Mouse (Mus musculus) ES-Bruce4 (cell line): ENCODE data around the gene Adcy3.

Experiments
- CTCF ChIP-seq: IDR thresholded peaks from one replicate; pipeline ENCODE4 v1.8.1; 2011; ENCODE audit warnings: low read depth, low read length
- POLR2A ChIP-seq: IDR thresholded peaks from one replicate; pipeline ENCODE4 v1.8.1; 2011; ENCODE audit warnings: low read length; ENCODE audit not compliant: insufficient read depth

DNA sequence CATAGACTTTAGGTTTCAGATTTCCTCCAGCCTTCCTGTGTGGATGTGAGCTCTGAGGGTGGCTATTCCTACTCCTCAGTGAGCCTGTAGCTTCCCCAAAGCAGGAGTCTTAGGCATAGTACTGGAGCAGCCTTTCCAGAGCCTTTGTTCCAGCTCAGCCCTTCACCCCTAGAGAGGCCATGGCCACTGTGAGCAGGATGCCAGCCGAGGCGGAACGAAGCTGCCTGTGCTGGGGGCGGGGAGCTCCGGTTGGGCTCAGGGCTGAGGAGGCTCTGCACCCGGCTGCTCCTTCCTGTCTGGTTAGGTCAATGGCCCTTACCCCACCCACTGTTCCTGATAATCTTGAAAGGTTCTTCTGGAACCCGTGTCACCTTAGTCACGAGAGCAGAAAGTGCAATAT, 80.0 kb downstream of the Adcy3 start:
- no peak for TF ChIP-seq POLR2A
- TF ChIP-seq CTCF, result no peak
